Mouse (Mus musculus) E14TG2a.4 (cell line): ENCODE results near the gene Ngp.

Experiments
- CTCF ChIP-seq: conservative IDR thresholded peaks from 2 replicates; pipeline ENCODE4 v1.5.1; 2014; ENCODE audit warnings: low read length
- NANOG ChIP-seq: IDR thresholded peaks from 2 replicates; pipeline ENCODE4 v1.6.1; 2014; ENCODE audit warnings: borderline replicate concordance, low read length, mixed read lengths

DNA sequence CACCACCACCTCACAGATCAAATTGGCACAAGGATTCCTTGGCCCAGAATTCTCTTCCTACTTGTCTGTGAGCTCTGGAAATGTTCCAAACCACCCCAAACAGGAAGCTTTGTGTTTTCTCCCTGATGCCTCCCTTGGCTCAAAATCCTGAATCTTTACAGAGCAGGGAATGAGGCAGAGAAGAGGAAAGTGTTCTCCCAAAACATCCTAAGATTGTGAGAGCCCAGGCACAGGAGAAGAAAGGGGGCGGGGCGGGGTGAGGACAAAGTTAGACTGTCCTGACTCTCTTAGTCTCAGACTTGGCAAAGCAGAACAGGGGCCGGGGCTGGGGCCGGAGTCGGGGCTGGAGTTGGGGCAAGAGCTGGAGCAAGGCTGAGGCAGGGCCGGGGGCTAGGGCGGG is 6.6 kb upstream of the Ngp start:
- TF ChIP-seq CTCF, result no peak
- TF ChIP-seq NANOG, result no peak
